Mouse (Mus musculus) C2C12 (cell line): ENCODE data around the gene Thap7. TPM values are rescaled to one million over a fixed set of nuclear protein-coding genes. Genes with fewer than 3 reads are reported as not detected.

Experiments used
- H3K27me3 ChIP-seq: one replicate; pipeline ENCODE4 v1.6.1; 2011; ENCODE audit not compliant: control insufficient read depth, insufficient read depth, insufficient read length
- H3K36me3 ChIP-seq: one replicate; pipeline ENCODE4 v1.6.1; 2011; ENCODE audit not compliant: control insufficient read depth, insufficient read depth
- H3K4me3 ChIP-seq: one replicate; pipeline ENCODE4 v1.5.1; 2011; ENCODE audit warnings: mild to moderate bottlenecking, control low read depth; ENCODE audit not compliant: poor library complexity, insufficient read depth, severe bottlenecking
- H3K79me2 ChIP-seq: one replicate; pipeline ENCODE4 v1.6.1; 2011; ENCODE audit not compliant: control insufficient read depth, insufficient read depth
- H3K79me3 ChIP-seq: one replicate; pipeline ENCODE4 v1.6.1; 2011; ENCODE audit warnings: low read depth, control low read depth
- H3ac ChIP-seq: one replicate; pipeline ENCODE3; 2011; ENCODE audit warnings: low read depth; ENCODE audit not compliant: control insufficient read depth, insufficient read length
- CEBPB ChIP-seq: IDR thresholded peaks from one replicate; pipeline ENCODE4 v1.6.1; 2011; ENCODE audit warnings: low read depth, mild to moderate bottlenecking, control low read depth, moderate library complexity
- CTCF ChIP-seq: IDR thresholded peaks from one replicate; pipeline ENCODE4 v1.5.1; 2011; ENCODE audit not compliant: control insufficient read depth, insufficient read depth, insufficient read length
- FOSL1 ChIP-seq: IDR thresholded peaks from one replicate; pipeline ENCODE4 v1.8.0; 2011; ENCODE audit warnings: mild to moderate bottlenecking, low read length; ENCODE audit not compliant: poor library complexity, insufficient read depth, severe bottlenecking
- MAX ChIP-seq: IDR thresholded peaks from one replicate; pipeline ENCODE4 v1.6.1; 2011; ENCODE audit warnings: mild to moderate bottlenecking, control low read depth
- MYOD1 ChIP-seq: IDR thresholded peaks from one replicate; pipeline ENCODE4 v1.6.1; 2011; ENCODE audit warnings: low read depth; ENCODE audit not compliant: control insufficient read depth, insufficient read length
- MYOG ChIP-seq: IDR thresholded peaks from one replicate; pipeline ENCODE4 v1.6.1; 2011; ENCODE audit not compliant: control insufficient read depth, insufficient read length; ENCODE audit errors: extremely low read depth
- USF1 ChIP-seq: IDR thresholded peaks from one replicate; pipeline ENCODE4 v1.6.1; 2011; ENCODE audit warnings: low read depth, mild to moderate bottlenecking, control low read depth, moderate library complexity
- polyA plus RNA-seq: library from polyadenylated mRNA; unstranded; fragments of >200 nt; fragmentation: generic; extraction: Trizol; gene quantifications from one replicate; pipeline ENCODE4 v1.2.1, GENCODE M21; 2012; ENCODE audit warnings: missing spikeins

Gene Thap7
- polyA plus RNA-seq, 1 experiment = 55.7 TPM

DNA sequence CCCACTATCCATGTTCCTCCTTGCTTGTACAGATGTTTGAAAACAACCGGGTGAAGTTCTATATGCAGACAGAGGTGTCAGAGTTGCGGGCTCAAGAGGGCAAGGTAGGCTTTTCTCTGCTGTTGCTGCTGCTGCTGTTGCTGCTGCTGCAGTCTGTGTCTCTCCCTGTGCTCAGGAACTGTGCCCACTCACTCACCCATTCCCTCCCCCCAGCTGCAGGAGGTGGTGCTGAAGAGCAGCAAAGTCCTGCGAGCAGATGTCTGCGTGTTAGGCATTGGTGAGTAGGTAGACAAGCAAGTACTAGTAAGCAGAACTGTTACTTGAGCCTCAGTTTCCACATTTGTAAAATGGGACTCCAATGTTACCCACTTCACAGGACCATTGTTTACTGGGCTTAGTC lies 28.3 kb downstream of the Thap7 start:
- H3K79me3 ChIP-seq = no peaks in the 10 kb centered on the region
- H3ac ChIP-seq = no peak overlapping the region
- no peaks in the 10 kb centered on the region for H3K36me3 ChIP-seq
- H3K4me3 ChIP-seq = no peak overlapping the region
- peaks cover 39% of the 10 kb centered on the region for H3K27me3 ChIP-seq
- H3K79me2 ChIP-seq = no peaks in the 10 kb centered on the region
- TF ChIP-seq CTCF = no peak
- no peak for TF ChIP-seq CEBPB
- no peak for TF ChIP-seq USF1
- no peak for TF ChIP-seq FOSL1
- TF ChIP-seq MYOD1 = no peak
- TF ChIP-seq MYOG = no peak
- TF ChIP-seq MAX = no peak

DNA sequence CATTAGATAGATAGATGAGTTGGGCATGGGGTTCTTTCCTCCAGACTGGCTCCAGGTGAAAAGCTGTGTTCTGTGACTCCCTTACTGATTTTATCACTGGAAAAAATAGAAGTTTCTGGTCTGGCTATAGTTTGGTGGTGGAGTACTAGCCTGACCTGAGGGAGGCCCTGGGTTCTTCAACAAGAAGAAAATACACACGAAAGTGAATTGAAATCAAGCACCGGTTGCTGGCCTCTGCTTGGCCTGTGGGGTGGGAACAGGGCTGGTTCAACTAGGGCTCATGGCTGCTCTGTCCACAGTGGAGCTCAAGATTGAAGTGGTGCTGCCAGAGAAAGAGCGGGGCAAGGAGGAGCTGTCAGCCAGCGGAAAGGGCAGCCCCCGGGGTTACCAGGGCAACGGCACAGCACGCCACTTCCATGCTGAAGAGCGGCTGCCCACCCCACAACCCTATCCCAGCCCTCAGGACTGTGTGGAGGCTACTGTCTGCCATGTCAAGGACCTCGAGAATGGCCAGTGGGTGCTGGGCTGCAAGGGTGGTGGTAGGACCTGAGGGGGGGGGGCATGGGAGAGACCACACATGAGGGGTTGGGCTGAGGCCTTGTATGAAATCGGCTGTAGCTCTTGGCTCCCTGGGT lies 31.6 kb downstream of the Thap7 start:
- H3ac ChIP-seq = no peak overlapping the region
- H3K36me3 ChIP-seq = no peaks in the 10 kb centered on the region
- TF ChIP-seq MAX (no peak), CEBPB (no peak), USF1 (no peak), MYOD1 (no peak), MYOG (no peak), FOSL1 (no peak), CTCF (no peak)
- no peaks in the 10 kb centered on the region for H3K79me2 ChIP-seq
- H3K4me3 ChIP-seq = no peak overlapping the region
- H3K27me3 ChIP-seq = peaks cover 35% of the 10 kb centered on the region
- H3K79me3 ChIP-seq = no peaks in the 10 kb centered on the region

DNA sequence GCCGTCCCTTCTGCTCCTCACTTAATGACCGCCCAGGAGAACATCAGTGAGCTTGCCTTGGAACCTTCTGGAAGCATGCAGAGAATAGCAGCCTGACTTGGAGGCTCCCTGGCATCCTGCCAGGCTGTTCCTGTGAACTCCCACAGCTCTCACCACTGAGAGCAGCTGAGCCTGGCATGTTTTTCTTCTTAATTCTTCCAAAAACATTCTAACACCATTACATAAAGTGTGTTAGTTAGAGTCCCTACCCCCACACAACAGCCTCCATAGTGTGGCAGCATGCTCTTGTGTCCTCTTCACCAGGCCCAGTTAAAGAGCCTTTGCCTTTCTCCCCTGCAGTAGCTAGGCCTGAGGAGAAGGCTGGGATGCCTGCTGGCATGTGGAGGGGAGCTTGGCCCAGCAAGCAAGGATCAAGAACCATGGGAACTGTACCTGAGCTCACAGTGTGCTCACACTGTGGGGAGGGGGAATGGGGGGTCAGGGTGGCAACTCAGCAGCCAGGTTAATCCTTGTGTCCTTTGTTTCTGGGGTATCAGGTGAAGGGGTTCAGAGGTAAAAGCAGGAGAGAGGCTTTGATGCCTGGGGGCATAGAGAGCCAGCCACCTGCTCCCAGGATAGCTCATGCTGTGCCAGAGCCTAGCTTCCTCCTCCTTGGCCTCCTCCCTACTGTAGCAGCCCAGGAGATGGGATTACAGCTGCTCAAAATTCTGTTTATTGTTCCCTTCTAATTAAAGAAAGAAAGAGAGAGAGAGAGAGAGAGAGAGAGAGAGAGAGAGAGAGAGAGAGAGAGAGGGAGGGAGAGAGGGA lies 34.2 kb downstream of the Thap7 start:
- no peak overlapping the region for H3ac ChIP-seq
- no peaks in the 10 kb centered on the region for H3K36me3 ChIP-seq
- H3K79me3 ChIP-seq = no peaks in the 10 kb centered on the region
- no peak overlapping the region for H3K4me3 ChIP-seq
- peaks cover 15% of the 10 kb centered on the region for H3K27me3 ChIP-seq
- TF ChIP-seq FOSL1 (no peak), CEBPB (no peak), MAX (no peak), MYOD1 (no peak), MYOG (no peak), USF1 (no peak), CTCF (no peak)
- H3K79me2 ChIP-seq = no peaks in the 10 kb centered on the region

DNA sequence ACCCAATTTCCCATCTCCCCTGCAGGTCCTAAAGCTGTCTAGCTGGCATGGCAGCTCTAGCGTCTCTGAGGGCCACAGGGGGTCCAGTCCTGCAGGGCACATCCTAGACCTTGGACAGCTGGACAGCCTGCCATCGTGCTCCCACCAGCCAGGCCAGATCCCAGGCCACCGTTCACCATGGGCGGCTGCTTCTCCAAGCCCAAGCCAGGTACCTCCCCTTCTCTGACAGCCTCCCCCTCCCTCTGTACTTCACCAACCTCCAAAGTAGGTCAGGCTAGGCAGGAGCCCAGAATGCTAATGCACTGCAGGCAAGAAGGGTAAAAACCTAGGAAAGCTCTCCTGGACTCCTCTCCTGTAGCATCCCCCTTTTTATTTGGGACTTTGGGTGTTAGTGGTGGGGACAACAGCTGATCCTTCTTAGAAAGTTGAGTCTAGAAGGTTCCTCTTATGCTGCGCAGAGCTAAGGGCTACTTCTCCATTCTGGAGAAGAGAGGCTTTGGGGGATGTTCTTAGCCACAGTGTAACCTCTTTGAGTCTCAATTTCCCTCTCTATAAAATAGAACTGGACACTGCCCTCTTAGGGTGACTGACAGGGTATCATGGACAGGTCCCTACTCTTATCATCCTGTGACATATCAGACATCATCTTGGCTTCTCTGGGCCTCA lies 38.9 kb downstream of the Thap7 start:
- no peaks in the 10 kb centered on the region for H3K79me2 ChIP-seq
- no peak overlapping the region for H3K4me3 ChIP-seq
- H3ac ChIP-seq = no peak overlapping the region
- no peak for TF ChIP-seq CEBPB
- no peak for TF ChIP-seq FOSL1
- no peak for TF ChIP-seq MYOG
- peaks cover 7% of the 10 kb centered on the region for H3K36me3 ChIP-seq
- H3K79me3 ChIP-seq = no peaks in the 10 kb centered on the region
- no peaks in the 10 kb centered on the region for H3K27me3 ChIP-seq

DNA sequence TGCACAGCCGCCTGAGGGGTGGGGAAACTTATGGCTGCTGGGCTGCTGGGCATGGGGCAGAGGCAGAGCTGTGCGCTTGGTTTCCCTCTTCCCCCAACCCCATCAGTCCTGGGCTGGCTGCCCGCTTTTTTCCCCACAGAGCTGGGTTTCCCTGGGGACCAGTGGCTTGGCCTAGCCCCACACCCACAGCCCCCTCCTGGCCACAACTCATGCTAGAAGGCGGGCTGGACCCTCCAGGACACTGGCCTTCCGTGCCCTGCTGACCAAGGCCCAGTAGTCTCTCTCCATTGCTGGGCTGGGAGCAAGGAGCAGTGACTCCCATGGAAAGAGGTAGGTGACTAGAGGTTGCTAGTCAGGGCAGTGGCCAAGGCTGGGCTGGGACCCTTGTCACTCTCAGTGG lies 39.8 kb downstream of the Thap7 start:
- H3ac ChIP-seq = no peak overlapping the region
- H3K27me3 ChIP-seq = no peaks in the 10 kb centered on the region
- peaks cover 14% of the 10 kb centered on the region for H3K36me3 ChIP-seq
- no peaks in the 10 kb centered on the region for H3K79me2 ChIP-seq
- TF ChIP-seq MYOD1 (no peak), CEBPB (no peak), FOSL1 (no peak), CTCF (no peak), USF1 (no peak), MYOG (no peak), MAX (no peak)
- H3K79me3 ChIP-seq = peaks cover 1% of the 10 kb centered on the region
- H3K4me3 ChIP-seq = no peak overlapping the region
